Mouse (Mus musculus) cerebellum, adult 9-11 months (tissue): Measurements from ENCODE around the gene Vapb.
"Not testable (repeated sequence)": the region's sequence is repeated elsewhere in the genome, so short reads cannot be mapped to it uniquely, and the experiment has no call there.

ENCODE experiments used
- DNase-seq: peaks from one replicate; pipeline ENCODE4 v3.0.0; 2022

The Vapb gene

GRCm38 (mm10) chr2:173737222-173737989 lies at the start of gene Vapb:
TSS of gene Vapb (plus strand) at chr2:173737511.
- peak; percentile 99 for DNase-seq

- no peak for DNase-seq
Measured at GRCm38 (mm10) chr2:173689835-173690234, 47.5 kb upstream of the Vapb start.

GRCm38 (mm10) chr2:173691748-173692147 lies 45.6 kb upstream of the Vapb start:
- no peak for DNase-seq

- no peak for DNase-seq
Measured at GRCm38 (mm10) chr2:173692693-173693092, 44.6 kb upstream of the Vapb start.

GRCm38 (mm10) chr2:173698850-173699249 lies 38.5 kb upstream of the Vapb start:
- no peak for DNase-seq

GRCm38 (mm10) chr2:173702096-173702866 lies 35.0 kb upstream of the Vapb start:
- peak; percentile 7 for DNase-seq

- no peak for DNase-seq
Measured at GRCm38 (mm10) chr2:173702867-173703237, 34.5 kb upstream of the Vapb start.

GRCm38 (mm10) chr2:173705827-173706551 lies 31.3 kb upstream of the Vapb start:
- DNase-seq = no peak

GRCm38 (mm10) chr2:173707626-173708025 lies 29.7 kb upstream of the Vapb start:
- not testable (repeated sequence) for DNase-seq

GRCm38 (mm10) chr2:173710193-173710592 lies 27.1 kb upstream of the Vapb start:
- no peak for DNase-seq

- no peak for DNase-seq
Measured at GRCm38 (mm10) chr2:173712656-173713055, 24.7 kb upstream of the Vapb start.

GRCm38 (mm10) chr2:173713241-173713640 lies 24.1 kb upstream of the Vapb start:
- no peak for DNase-seq

GRCm38 (mm10) chr2:173714620-173715218 lies 22.6 kb upstream of the Vapb start:
- DNase-seq = no peak

GRCm38 (mm10) chr2:173716966-173717365 lies 20.3 kb upstream of the Vapb start:
- DNase-seq = no peak

- not testable (repeated sequence) for DNase-seq
Measured at GRCm38 (mm10) chr2:173719115-173719514, 18.2 kb upstream of the Vapb start, which contains the start of gene 1700010B08Rik. TSS of gene 1700010B08Rik (plus strand) at chr2:173719415.

- DNase-seq = no peak
Measured at GRCm38 (mm10) chr2:173722251-173722857, 15.0 kb upstream of the Vapb start.

GRCm38 (mm10) chr2:173724382-173724781 lies 12.9 kb upstream of the Vapb start:
- DNase-seq = no peak

- no peak for DNase-seq
Measured at GRCm38 (mm10) chr2:173724940-173725807, 12.1 kb upstream of the Vapb start.

GRCm38 (mm10) chr2:173725819-173726218 lies 11.5 kb upstream of the Vapb start:
- no peak for DNase-seq

GRCm38 (mm10) chr2:173730444-173730966 lies 6.8 kb upstream of the Vapb start:
- no peak for DNase-seq

GRCm38 (mm10) chr2:173734426-173734825 lies 2.9 kb upstream of the Vapb start:
- DNase-seq = no peak
